Mouse (Mus musculus) neutrophil, adult 83 days (primary cell): ENCODE measurements around the gene Ubac2. TPM values are rescaled to one million over a fixed set of nuclear protein-coding genes. Genes with fewer than 3 reads are reported as not detected.

Experiments
- total RNA-seq, 2 experiments: library from RNA; stranded (reverse); gene quantifications; one replicate each; pipeline ENCODE4 v1.2.4; 2023

Ubac2 gene
- total RNA-seq = 10 to 100 TPM; 26.8 to 31.5 TPM

DNA sequence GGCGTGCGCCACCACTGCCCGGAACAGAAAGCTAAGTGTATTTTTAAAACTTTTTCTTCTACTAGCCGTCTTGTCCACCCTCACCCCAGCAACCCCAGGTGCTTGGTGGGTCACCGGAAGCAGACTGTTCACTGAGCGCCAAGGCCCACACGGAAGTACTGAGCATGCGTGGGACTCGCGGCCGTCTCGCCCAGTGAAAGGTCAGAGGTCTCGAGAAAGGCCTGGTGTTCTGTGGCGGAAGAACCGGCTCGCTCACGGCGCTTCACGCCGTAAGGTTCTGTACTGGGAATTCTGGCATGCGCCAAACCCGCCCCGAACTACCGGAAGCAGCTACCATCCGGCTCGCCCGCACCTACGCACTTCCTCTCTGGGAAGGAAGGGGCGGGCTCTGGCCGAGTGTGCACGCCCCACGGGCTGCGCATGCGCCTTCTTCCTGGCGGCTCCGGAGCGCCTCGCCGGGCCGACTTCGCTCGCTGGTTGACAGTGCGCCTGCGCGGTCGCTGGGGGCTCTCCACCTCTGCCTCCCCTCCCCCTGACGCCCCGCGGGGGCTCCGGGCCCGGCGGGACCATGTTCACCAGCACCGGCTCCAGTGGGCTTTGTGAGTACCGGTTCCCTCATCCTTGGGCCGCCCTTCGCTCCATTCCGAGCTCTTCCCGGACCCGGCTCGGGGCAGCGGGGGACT, at the start of gene Ubac2:
TSS of gene Ubac2 (plus strand) at position 445 of the 683 bp plus-strand sequence.

DNA sequence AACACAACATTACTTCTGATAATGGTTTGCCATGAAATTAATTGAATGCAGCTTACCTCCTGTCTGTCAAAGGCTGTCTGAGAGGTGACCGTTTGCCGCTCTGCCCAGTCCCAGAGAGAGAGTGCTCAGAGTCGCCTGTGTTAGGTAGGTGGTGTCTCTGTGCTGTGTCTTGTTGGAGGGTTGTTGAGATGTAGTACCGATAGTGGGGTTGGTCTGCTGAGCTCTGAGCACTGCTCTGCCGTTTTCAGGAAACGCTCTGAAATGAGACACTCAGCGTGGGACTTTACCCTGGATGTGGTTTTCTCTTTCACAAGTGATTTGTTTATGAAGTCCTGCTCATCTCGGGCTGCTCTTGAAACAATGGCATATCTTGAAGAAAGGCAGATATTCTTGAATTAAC, 37.2 kb downstream of the Ubac2 start, which contains the start of gene Gpr18:
TSS of gene Gpr18 (minus strand) at position 161 of the 400 bp plus-strand sequence.

DNA sequence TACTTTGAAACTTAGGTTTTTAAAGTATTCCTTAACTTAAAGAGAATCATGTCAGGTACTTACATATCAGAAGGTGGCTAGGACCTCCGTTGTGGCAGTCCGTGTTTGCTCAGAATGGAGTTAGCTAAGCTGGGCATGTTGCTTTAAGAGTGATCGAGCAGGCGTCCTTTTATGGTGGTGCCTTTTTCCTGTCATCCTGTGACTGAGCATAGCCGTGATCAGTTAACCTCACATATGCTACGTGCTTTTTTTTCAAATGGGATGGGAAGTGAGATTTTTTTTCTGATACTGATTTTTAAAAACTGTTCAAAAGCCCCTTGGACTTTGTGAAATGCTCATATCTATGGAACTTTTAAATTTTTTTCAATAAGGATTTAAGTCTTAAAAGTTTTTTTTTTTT, 86.6 kb downstream of the Ubac2 start, which contains the start of gene Gpr183:
TSS of gene Gpr183 (minus strand) at position 206 of the 400 bp plus-strand sequence.

DNA sequence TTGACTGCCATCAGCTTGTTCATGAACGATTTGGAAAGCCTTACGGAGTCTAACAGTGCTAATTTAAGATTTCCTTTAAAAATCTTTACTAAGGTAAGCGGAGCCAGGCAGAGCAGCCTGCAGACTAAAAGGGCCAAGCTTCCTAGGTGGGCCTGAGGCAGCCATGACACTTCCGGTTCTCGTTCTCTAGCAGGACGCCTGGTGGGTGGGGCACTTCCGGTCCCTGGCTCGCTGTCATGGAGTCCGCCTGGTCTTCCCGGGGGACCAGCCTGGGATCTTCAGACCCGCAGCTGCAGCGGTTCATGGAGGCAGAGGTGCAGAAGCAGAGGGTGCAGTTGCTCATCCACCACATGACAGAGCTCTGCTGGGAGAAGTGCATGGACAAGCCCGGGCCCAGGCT, 156.0 kb downstream of the Ubac2 start, which contains the start of gene Timm8a2:
TSS of gene Timm8a2 (plus strand) at position 224 of the 400 bp plus-strand sequence.

Other genes starting within 250 kb of the Ubac2 start
- 1 to 10 TPM; 2.6 to 4.3 TPM for gene Dock9, start 80.8 kb upstream of the Ubac2 start, total RNA-seq
- 1 to 10 TPM; 4.5 to 6.6 TPM for gene Gpr18, start 37.2 kb downstream of the Ubac2 start, total RNA-seq
- gene Gpr183, start 86.6 kb downstream of the Ubac2 start, total RNA-seq = 10 to 100 TPM; 11.4 to 13.7 TPM
- not detected for gene Timm8a2, start 156.1 kb downstream of the Ubac2 start, total RNA-seq
- gene Tm9sf2, start 228.4 kb downstream of the Ubac2 start, total RNA-seq = 10 to 100 TPM; 63.1 to 69.8 TPM